Mouse (Mus musculus): ENCODE data around the gene Dusp15.

DNA sequence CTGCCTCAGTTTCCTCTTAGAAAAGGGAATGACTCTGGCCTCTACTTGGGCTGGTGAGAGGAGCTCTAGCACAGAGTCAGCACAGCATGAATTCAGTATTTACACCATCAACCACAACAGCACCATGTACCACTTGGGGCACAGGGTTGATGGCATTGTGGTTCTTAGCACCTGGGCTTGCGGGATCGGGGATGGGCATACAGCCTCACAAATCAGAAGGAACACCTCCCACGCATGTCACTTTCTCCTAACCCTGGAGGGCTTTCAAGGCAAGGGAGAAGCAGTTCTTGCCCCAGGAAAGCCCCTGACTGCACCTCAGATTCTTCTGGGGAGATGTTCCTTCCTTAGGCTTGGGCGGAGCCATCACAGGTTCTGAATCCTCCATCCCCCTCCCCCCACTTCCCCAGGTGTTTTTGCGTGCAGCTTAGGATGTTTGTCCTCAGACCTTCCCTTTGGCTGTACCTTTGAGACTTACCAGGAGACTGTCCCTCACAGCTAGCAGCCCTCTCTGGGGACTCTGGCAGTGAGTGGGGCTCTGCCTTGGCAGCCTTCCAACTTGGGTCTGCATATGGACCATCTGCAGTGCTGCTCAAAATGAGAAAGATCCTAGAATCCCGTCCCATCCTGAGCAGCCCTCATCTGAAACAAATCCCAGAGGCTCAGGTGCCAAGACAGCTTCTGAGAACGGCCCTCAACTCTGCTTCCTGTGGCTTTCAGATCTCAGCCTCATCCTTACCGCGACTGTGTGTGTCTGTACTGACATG, 45.0 kb downstream of the Dusp15 start:
- TF ChIP-seq CHD2 (IDR thresholded peaks at IDR 0.05; ENCODE audit: low read depth, low read length) (no peak), ZNF384 (IDR thresholded peaks at IDR 0.05; ENCODE audit: low read depth, low read length) (no peak), HCFC1 (IDR thresholded peaks at IDR 0.05; ENCODE audit: borderline replicate concordance, insufficient read depth, low read length) (no peak)
